Mouse (Mus musculus) kidney, adult 10 weeks (tissue): ENCODE data around the gene Spdl1. TPM values are rescaled to one million over a fixed set of nuclear protein-coding genes. Genes with fewer than 3 reads are reported as not detected.

Source experiments
- polyA plus RNA-seq: library from polyadenylated mRNA; stranded (reverse); fragments of 350-450 nt; fragmentation: Illumina TruSeq; extraction: RNeasy Lipid Tissue Mini Kit (QIAGEN cat#74804); gene quantifications from one replicate; pipeline ENCODE4 v1.2.3, GENCODE M21; 2014; ENCODE audit warnings: low read depth, low replicate concordance

The Spdl1 gene
- 0.77 TPM for polyA plus RNA-seq

DNA sequence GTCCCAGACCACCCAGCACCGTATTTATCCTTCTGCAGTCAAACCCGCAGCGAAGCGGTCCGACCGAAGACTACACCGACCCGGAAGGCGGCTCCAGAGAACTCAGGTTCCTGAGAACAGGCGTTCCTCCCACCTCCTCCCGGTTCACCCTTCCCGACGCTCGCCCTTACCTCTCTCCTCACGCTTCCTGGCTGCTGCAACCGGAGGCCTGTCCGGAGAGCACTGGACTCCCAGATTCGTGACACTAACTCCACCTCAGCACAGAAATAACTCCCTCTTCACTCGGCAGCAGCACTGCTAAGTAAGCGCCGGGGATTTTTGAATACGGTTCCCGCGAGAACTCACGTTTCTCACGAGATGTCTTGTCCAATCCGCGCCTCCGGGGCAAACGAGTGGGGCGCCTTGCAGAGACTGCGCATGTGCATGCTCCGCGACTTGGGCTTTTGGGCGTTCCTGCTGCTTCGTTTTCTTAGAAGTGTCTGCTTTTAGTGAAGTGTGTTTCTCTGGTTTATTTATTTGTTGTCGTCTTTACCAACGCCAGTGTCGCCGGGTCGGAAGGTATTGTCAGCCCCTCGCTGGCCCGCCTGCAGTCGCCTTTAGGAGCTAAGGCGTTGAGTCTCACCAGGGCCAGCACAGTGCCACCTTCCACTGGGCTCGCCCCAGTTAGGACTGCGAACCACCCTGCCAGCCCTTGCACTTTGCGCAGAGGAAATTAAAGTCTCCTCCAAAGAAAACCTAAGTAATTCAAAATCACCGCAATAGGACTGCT, at the start of gene Spdl1:
Gene Spdl1 (minus strand): TSS at position 324 of the 769 bp plus-strand sequence.

DNA sequence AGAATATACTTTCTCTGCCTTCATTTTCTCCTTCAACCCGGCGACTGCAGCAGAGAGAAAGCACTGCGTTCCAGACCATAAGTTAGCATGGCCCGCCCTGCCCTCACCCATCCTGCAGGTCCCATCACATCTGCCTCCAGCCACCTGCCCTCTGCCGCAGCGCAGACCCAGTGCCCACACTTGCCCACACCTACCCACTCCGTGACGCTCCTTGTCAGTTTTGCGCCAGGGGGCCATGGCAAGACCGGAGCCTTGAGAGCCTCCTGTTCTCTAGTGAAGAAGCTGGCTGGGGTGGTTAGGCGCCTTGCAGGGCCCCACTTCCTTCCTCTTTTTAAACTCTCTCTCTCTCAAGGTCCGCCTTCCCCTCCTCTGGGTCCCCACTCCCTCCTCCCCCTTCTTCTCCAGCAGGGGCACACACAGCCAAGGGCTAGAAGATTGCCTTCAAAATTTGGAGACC, 49.8 kb downstream of the Spdl1 start, which contains the start of gene Dock2:
Gene Dock2 (minus strand): TSS at position 306 of the 457 bp plus-strand sequence.

Other genes with a start within 250 kb of the Spdl1 start
- gene Dock2, start 49.7 kb downstream of the Spdl1 start, polyA plus RNA-seq: 0.36 TPM